Comparison of ENCODE assay signal across 8 mouse cellular contexts in genomic region chr16:10452445-10452896, GRCm38 (mm10). TPM values are rescaled to one million over a fixed set of nuclear protein-coding genes. Genes with fewer than 3 reads are reported as not detected.
DNase-seq lines count a peak whose midpoint lies in the region; ATAC-seq lines count a peak whose summit lies in the region.

No protein-coding gene starts in this region.

- 0 out of 2 replicates have a peak, but pooled peaks cover 5% of the 10 kb centered on the region for H3K27me3 ChIP-seq in heart, embryonic 16.5 days (ENCODE audit: control insufficient read depth, insufficient read depth, low read length)
- no peaks in the 10 kb centered on the region for H3K27me3 ChIP-seq in stomach, embryonic 15.5 days (replicated peaks)
- H3K27me3 ChIP-seq in limb, embryonic 10.5 days (ENCODE audit: low read depth, poor library complexity, severe bottlenecking), result no peaks in the 10 kb centered on the region

- no peak overlapping the region for H3K9ac ChIP-seq in heart, embryonic 16.5 days (ENCODE audit: low read length)
- H3K9ac ChIP-seq in stomach, embryonic 15.5 days, result no peak overlapping the region

- no peak overlapping the region for H3K4me3 ChIP-seq in heart, embryonic 16.5 days (ENCODE audit: low read length)
- no peak overlapping the region for H3K4me3 ChIP-seq in stomach, embryonic 15.5 days (replicated peaks)
- no peak overlapping the region for H3K4me3 ChIP-seq in limb, embryonic 10.5 days

- peak overlapping the region; percentile 38; the same call in 1 of the 2 replicates for H3K27ac ChIP-seq in heart, embryonic 16.5 days (ENCODE audit: low read length)
- H3K27ac ChIP-seq in stomach, embryonic 15.5 days, result no peak overlapping the region
- H3K27ac ChIP-seq in limb, embryonic 10.5 days, result no peak overlapping the region

- peaks cover 19% of the 10 kb centered on the region for H3K4me1 ChIP-seq in heart, embryonic 16.5 days (ENCODE audit: control insufficient read depth, insufficient read depth, low read length)
- H3K4me1 ChIP-seq in stomach, embryonic 15.5 days, result no peaks in the 10 kb centered on the region; the same call in 1 of the 2 replicates
- H3K4me1 ChIP-seq in limb, embryonic 10.5 days, result peaks cover 35% of the 10 kb centered on the region

- no peaks in the 10 kb centered on the region for H3K9me3 ChIP-seq in heart, embryonic 16.5 days (replicated peaks; ENCODE audit: control insufficient read depth, low read length)
- H3K9me3 ChIP-seq in stomach, embryonic 15.5 days, result no peaks in the 10 kb centered on the region
- H3K9me3 ChIP-seq in limb, embryonic 10.5 days (replicated peaks), result no peaks in the 10 kb centered on the region

- 8% methylated on average over 8 of the region's 8 CpGs for WGBS in heart, embryonic 16.5 days
- 59% methylated on average over 8 of the region's 8 CpGs for WGBS in stomach, embryonic 15.5 days
- WGBS in limb, embryonic 10.5 days, result 88% methylated on average over 8 of the region's 8 CpGs

- no peaks in the 10 kb centered on the region for H3K36me3 ChIP-seq in heart, embryonic 16.5 days (ENCODE audit: control insufficient read depth, insufficient read depth)
- no peaks in the 10 kb centered on the region for H3K36me3 ChIP-seq in stomach, embryonic 15.5 days
- no peaks in the 10 kb centered on the region for H3K36me3 ChIP-seq in limb, embryonic 10.5 days

- DNase-seq in 3T3-L1 (ENCODE audit: low read depth, low spot score) (peak; percentile 77), NIH3T3 (ENCODE audit: low read depth) (peak; percentile 87)
- DNase-seq in layer of hippocampus, adult 9-11 months, result peak; percentile 90
- DNase-seq in limb, embryonic 10.5 days (ENCODE audit: low spot score), result no peak

- peak overlapping the region; percentile 31; the same call in 1 of the 2 replicates for H3K4me2 ChIP-seq in heart, embryonic 16.5 days (ENCODE audit: low read depth, low read length)
- H3K4me2 ChIP-seq in stomach, embryonic 15.5 days, result no peak overlapping the region

- ATAC-seq in common myeloid progenitor, adult 5-6 weeks (replicated peaks; ENCODE audit: low read depth, poor library complexity, severe bottlenecking), result peak; percentile 87
- ATAC-seq in heart, embryonic 16.5 days (replicated peaks; ENCODE audit: extremely low read depth, insufficient read depth, low FRiP score), result peak; percentile 90
- peak; percentile 82 for ATAC-seq in megakaryocyte, adult 5-6 weeks (ENCODE audit: poor library complexity, severe bottlenecking)
- peak; percentile 59; the same call in 1 of the 2 replicates for ATAC-seq in stomach, embryonic 15.5 days (ENCODE audit: insufficient read depth, low FRiP score, low read depth)

RNA-seq across cellular contexts. Expression of gene Tvp23a, which starts 5.3 kb away (rescaled TPM):
- 0.05 TPM in 1 of 2 replicates, not detected in the other for total RNA-seq in common myeloid progenitor, adult 5-6 weeks (2017)
- 3.2 and 3.3 TPM in 2 replicates for polyA plus RNA-seq in heart, embryonic 16.5 days (2015; fragmentation: Nextera tagmentation; extraction: Ambion mirVana)
- total RNA-seq in megakaryocyte, adult 5-6 weeks (2015), result 0.07 TPM in 1 of 2 replicates, not detected in the other
- total RNA-seq in megakaryocyte, adult 5-6 weeks (2017), result 0.22 TPM in 1 of 2 replicates, not detected in the other
- 7.8 and 9.8 TPM in 2 replicates for polyA plus RNA-seq in stomach, embryonic 15.5 days (2015; fragmentation: Nextera tagmentation; extraction: Ambion mirVana)
- polyA plus RNA-seq in limb, embryonic 10.5 days (2016; fragmentation: Nextera tagmentation; extraction: Ambion mirVana), result 15.9 and 22.7 TPM in 2 replicates

RNA-seq across cellular contexts. Expression of gene Ciita, which starts 27.4 kb away (rescaled TPM):
- total RNA-seq in common myeloid progenitor, adult 5-6 weeks (2017), result 0.69 and 1.2 TPM in 2 replicates
- 1.7 and 2.7 TPM in 2 replicates for polyA plus RNA-seq in heart, embryonic 16.5 days (2015; fragmentation: Nextera tagmentation; extraction: Ambion mirVana)
- total RNA-seq in megakaryocyte, adult 5-6 weeks (2015), result 2.5 and 3.3 TPM in 2 replicates
- 3.2 and 3.7 TPM in 2 replicates for total RNA-seq in megakaryocyte, adult 5-6 weeks (2017)
- 0.24 and 0.40 TPM in 2 replicates for polyA plus RNA-seq in stomach, embryonic 15.5 days (2015; fragmentation: Nextera tagmentation; extraction: Ambion mirVana)
- 0.09 and 0.19 TPM in 2 replicates for polyA plus RNA-seq in limb, embryonic 10.5 days (2016; fragmentation: Nextera tagmentation; extraction: Ambion mirVana)

RNA-seq across cellular contexts. Expression of gene Nubp1, which starts 40.7 kb away (rescaled TPM):
- total RNA-seq in common myeloid progenitor, adult 5-6 weeks (2017), result 55.7 and 59.3 TPM in 2 replicates
- 37.5 and 42.9 TPM in 2 replicates for polyA plus RNA-seq in heart, embryonic 16.5 days (2015; fragmentation: Nextera tagmentation; extraction: Ambion mirVana)
- 35.2 and 46.1 TPM in 2 replicates for total RNA-seq in megakaryocyte, adult 5-6 weeks (2015)
- total RNA-seq in megakaryocyte, adult 5-6 weeks (2017), result 49.2 and 57.1 TPM in 2 replicates
- 52.2 and 54.9 TPM in 2 replicates for polyA plus RNA-seq in stomach, embryonic 15.5 days (2015; fragmentation: Nextera tagmentation; extraction: Ambion mirVana)
- 92.0 and 94.8 TPM in 2 replicates for polyA plus RNA-seq in limb, embryonic 10.5 days (2016; fragmentation: Nextera tagmentation; extraction: Ambion mirVana)

RNA-seq across cellular contexts. Expression of gene Tekt5, which starts 57.2 kb away (rescaled TPM):
- total RNA-seq in common myeloid progenitor, adult 5-6 weeks (2017), result not detected in 2 replicates
- polyA plus RNA-seq in heart, embryonic 16.5 days (2015; fragmentation: Nextera tagmentation; extraction: Ambion mirVana), result 1.3 and 2.1 TPM in 2 replicates
- total RNA-seq in megakaryocyte, adult 5-6 weeks (2015), result not detected in 2 replicates
- total RNA-seq in megakaryocyte, adult 5-6 weeks (2017), result 0.12 TPM in 1 of 2 replicates, not detected in the other
- polyA plus RNA-seq in stomach, embryonic 15.5 days (2015; fragmentation: Nextera tagmentation; extraction: Ambion mirVana), result 0.98 TPM in 2 replicates
- not detected in 2 replicates for polyA plus RNA-seq in limb, embryonic 10.5 days (2016; fragmentation: Nextera tagmentation; extraction: Ambion mirVana)
